Mouse (Mus musculus) naive thymus-derived CD4-positive, alpha-beta T cell, adult 2 months (primary cell): ENCODE data around the gene Mum1.
A peak's percentile ranks its signal among the peaks of the same experiment; 100 is the strongest.

Source experiments
- DNase-seq: peaks from one replicate; pipeline ENCODE4 v3.0.0-alpha.2; 2011; ENCODE audit warnings: low read depth

Mum1 gene

GRCm38 (mm10) chr10:80271186-80271843 is 45.1 kb downstream of the Mum1 start:
- peak; percentile 47 for DNase-seq

DNA sequence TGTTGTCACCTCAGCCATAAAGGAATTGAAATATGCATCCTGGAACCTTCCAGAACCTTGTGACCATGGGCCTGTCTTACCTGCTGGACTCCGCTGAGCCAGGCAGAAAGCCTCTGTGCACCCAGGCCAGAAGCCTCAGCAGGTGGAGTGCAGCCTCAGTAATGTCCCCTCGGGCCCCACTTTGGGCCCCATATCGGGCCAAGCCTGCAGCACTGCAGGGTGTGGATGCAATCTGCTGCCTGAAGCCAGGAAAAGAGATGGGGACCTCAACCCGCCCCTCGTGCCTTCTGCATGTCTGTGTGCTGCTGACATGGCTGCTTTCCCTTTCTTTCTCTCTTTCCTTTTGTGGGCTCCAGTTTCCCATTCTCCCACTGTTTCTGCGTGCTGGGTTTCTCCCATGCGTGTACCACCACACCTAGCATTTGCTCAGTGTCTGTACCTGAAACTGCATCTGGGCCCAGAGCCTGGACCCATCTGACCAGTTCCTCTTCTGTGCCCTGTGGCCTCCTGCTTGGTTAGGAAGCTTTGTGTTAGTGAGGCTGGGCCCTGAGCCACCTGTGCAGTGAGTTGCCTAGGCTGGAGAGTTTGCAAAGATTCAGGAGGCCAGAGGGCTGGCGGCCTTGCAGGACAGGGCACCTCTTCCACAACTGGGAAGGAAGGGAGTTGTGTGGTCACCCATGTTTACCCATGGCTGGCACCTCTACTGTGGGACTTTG is 45.8 kb downstream of the Mum1 start:
- no peak for DNase-seq

DNA sequence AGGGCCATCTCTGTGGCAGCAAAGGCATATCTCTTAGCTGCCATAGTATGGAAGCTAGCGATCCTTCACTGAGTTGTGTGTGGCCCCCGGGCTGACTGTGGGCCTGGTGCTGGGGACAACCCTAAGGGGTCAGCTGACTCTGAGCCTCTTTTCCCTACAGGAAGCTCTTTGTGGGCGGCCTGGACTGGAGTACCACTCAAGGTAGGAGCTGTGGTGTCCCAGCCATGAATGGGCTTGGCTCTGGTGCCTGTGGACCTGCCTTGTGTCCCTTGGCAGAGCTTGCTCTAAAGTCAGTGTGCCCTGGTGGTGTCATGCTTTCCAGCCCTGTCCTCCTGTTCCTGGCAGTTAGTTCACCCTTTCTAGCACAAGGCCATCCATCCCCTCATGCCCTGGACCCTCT is 47.6 kb downstream of the Mum1 start:
- DNase-seq, result no peak

DNA sequence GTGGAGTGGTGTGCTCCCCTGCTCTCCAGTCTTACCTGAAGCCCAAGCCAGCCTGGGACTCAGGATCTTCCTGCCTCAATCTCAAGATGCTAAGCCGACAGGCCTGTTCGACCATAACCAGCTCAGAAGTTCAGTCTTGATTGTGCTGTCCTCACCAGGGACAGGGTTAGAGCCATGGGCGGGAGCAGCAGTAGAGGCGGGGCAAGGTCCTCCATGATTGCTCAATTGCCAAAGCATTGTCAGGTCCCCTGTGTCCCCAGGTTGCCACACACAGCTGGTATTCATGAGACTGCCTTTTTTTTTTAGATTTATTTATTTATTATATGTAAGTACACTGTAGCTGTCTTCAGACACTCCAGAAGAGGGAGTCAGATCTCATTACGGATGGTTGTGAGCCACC is 50.0 kb downstream of the Mum1 start:
- DNase-seq, result no peak

DNA sequence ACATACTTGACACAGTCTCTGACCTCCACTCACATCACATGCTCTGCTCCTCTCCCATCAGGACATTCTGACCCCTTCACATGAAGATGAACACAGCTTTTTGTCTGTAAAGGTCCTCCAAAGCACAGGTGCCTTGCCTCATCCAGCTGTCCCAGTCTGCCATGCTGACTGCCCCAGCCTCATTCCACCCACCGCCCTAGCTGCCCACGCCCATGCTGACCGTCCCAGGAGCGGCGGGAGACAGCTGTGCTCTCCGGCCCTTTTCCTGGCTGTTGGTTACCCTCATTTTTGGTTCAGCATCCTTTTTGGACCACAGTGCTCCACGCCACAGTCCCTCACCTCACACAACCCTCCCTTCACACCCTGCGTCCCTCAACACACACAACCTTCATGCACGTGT is 52.2 kb downstream of the Mum1 start:
- DNase-seq, result no peak

- no peak for DNase-seq
These were observed 53.0 kb downstream of the Mum1 start for GRCm38 (mm10) chr10:80279273-80279672.

- no peak for DNase-seq
These were observed 55.1 kb downstream of the Mum1 start for GRCm38 (mm10) chr10:80281304-80281703.

DNA sequence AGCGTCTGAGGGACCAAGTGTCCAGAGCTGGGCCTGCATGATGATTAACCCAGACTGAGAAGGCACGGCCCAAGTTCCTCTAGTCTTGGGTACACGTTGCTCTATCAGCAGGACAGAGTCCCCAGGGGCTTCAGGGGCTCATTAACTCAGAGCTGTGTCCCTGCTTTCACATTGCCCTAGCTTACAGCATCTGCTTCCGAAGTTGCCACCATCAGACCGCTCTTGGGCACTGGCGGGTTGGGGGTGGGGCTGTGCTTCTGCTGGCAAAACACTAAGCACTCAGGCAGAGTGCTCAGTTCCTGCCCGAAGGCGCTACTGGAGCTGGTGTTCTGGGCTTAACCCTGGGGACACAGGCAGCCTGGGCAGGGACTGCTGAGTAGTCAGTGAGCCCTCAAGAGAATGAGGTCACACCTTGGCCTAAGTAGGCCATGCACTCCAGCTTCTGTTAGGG is 55.7 kb downstream of the Mum1 start:
- no peak for DNase-seq

- DNase-seq, result no peak
These were observed 56.5 kb downstream of the Mum1 start for GRCm38 (mm10) chr10:80282481-80283441.

- DNase-seq, result no peak
These were observed 59.2 kb downstream of the Mum1 start for GRCm38 (mm10) chr10:80285222-80286070.

DNA sequence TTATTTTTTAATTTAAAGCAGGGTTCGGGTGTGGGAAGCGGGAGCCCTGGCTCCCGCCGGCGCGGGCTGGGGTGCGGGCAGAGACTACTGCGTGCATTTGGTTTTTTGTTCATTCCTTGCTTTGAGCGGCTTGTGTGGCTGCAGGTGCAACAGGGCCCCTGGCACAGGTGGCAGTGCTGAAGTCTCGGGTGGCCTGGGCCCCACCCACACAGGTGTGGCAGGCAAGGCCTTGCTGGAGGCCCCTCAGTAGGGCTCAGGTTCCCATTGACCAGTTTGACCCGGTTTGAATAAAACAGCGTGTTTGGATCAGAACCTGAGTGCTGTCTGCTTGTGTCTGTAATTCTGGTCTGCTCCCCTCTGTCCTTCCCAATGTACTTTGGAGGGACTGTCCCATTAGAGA is 61.9 kb downstream of the Mum1 start:
- DNase-seq, result no peak

- no peak for DNase-seq
These were observed 62.4 kb downstream of the Mum1 start for GRCm38 (mm10) chr10:80288657-80289056.

- peak; percentile 98 for DNase-seq
These were observed 66.3 kb downstream of the Mum1 start, which contains the start of gene Rps15 for GRCm38 (mm10) chr10:80292251-80293146. Gene Rps15, plus strand, starts transcription at chr10:80292453.

DNA sequence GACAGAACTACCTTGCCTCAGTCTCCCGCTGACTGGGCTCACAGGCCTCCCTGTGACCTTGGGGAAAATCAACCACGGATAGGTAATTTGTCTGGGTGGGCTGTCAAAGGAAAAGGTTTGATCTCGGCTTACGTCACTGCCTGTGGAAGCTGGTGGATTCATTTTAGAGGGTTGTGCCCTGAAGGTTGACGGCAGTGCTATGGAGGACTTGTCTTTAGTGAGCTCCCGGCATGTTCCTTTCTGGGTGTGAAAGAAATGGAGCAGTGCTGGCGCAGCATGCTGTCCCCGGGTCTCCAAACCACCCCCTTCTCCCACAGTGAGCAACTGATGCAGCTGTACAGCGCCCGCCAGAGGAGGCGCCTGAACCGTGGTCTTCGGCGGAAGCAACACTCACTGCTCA is 67.1 kb downstream of the Mum1 start:
- peak; percentile 44 for DNase-seq
